In the genomic region with DNA sequence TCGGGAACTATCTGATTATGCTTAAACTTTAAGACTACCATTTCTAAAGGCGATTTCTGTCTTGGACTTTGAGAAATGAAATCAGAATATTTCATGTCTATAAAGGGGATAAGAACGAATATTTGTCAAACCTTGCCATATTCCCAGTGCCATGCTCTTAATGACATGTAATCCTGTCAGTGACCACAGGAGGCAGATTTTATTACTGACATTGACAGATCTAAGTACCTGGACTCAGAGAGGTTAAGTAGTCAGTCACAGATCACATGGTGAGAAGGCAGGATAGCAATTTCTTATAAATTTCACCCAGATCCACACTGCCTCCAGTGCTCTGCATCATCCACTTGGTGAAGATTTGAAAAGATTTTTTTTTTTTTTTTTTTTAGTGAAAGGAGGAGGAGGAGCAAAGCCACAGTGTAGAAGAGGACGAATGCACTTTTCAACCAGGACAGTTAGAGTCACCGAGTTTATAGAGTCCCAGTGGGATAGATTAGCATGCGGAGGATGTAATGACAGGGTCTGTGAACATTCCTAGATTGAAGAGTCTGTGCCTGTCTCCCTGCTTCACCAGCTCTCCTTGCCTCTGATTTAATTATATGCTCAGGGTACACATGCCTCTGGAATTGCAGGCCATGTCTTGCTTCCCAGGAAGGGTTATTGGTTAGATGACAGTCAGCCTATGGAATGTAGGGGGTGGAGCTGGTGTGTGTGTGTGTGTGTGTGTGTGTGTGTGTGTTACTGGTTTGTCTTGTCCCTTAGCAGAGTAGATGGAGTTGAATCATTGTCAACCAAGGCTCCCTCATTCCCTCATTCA, we compare ENCODE assay signal across 15 mouse cellular contexts.
DNase-seq lines count a peak whose midpoint lies in the region; ATAC-seq and TF ChIP-seq lines count a peak whose summit lies in the region.
"Had no signal": no experiment of that assay in that cellular context is flagged by ENCODE, and none has a peak within 500 bp of the region (broad histone marks: within the 10 kb centered on the region; RNA-seq: fewer than 3 reads in every experiment).

No protein-coding gene starts in this region.

- H3K27ac ChIP-seq in intestine, postnatal 0 days (ENCODE audit: low read depth, low read length) = no peak overlapping the region
- no peak overlapping the region for H3K27ac ChIP-seq in intestine, embryonic 16.5 days (ENCODE audit: low read length)
- no peak overlapping the region for H3K27ac ChIP-seq in neural tube, embryonic 12.5 days
- no peak overlapping the region for H3K27ac ChIP-seq in neural tube, embryonic 15.5 days (replicated peaks)

- no peak overlapping the region for H3K4me3 ChIP-seq in intestine, postnatal 0 days (ENCODE audit: low read depth, low read length)
- H3K4me3 ChIP-seq in intestine, embryonic 16.5 days (ENCODE audit: low read length) = no peak overlapping the region
- no peak overlapping the region for H3K4me3 ChIP-seq in neural tube, embryonic 12.5 days
- H3K4me3 ChIP-seq in neural tube, embryonic 15.5 days (replicated peaks) = no peak overlapping the region
- H3K4me3 ChIP-seq: myocyte had no signal

- H3K4me1 ChIP-seq in intestine, postnatal 0 days (replicated peaks; ENCODE audit: control insufficient read depth, insufficient read depth, low read length) = no peaks in the 10 kb centered on the region
- H3K4me1 ChIP-seq in intestine, embryonic 16.5 days (ENCODE audit: control insufficient read depth, insufficient read depth, low read length) = peaks cover 1% of the 10 kb centered on the region; the same call in 1 of the 2 replicates
- 0 out of 2 replicates have a peak, but pooled peaks cover 3% of the 10 kb centered on the region for H3K4me1 ChIP-seq in neural tube, embryonic 12.5 days
- peaks cover 10% of the 10 kb centered on the region for H3K4me1 ChIP-seq in neural tube, embryonic 15.5 days

- no peaks in the 10 kb centered on the region for H3K27me3 ChIP-seq in intestine, postnatal 0 days (replicated peaks; ENCODE audit: control insufficient read depth, insufficient read depth, low read length)
- H3K27me3 ChIP-seq in intestine, embryonic 16.5 days (replicated peaks; ENCODE audit: control insufficient read depth, insufficient read depth, low read length) = no peaks in the 10 kb centered on the region
- H3K27me3 ChIP-seq in neural tube, embryonic 12.5 days (replicated peaks) = peaks cover 24% of the 10 kb centered on the region
- H3K27me3 ChIP-seq in neural tube, embryonic 15.5 days (replicated peaks) = peaks cover 4% of the 10 kb centered on the region; the same call in 1 of the 2 replicates

- no peaks in the 10 kb centered on the region for H3K36me3 ChIP-seq in intestine, postnatal 0 days (ENCODE audit: control insufficient read depth, insufficient read depth)
- no peaks in the 10 kb centered on the region for H3K36me3 ChIP-seq in intestine, embryonic 16.5 days (ENCODE audit: control insufficient read depth, insufficient read depth, low read length)
- no peaks in the 10 kb centered on the region for H3K36me3 ChIP-seq in neural tube, embryonic 12.5 days
- H3K36me3 ChIP-seq in neural tube, embryonic 15.5 days = no peaks in the 10 kb centered on the region

- 80% methylated on average over 6 of the region's 6 CpGs for WGBS in intestine, postnatal 0 days
- 84% methylated on average over 6 of the region's 6 CpGs for WGBS in intestine, embryonic 16.5 days
- WGBS in neural tube, embryonic 12.5 days = 62% methylated on average over 6 of the region's 6 CpGs
- WGBS in neural tube, embryonic 15.5 days = 57% methylated on average over 6 of the region's 6 CpGs

- peak; percentile 30 for DNase-seq in brain, adult 2 months (ENCODE audit: low read depth, low spot score)
- DNase-seq in adrenal gland, adult 8-10 months = no peak
- DNase-seq in frontal cortex, postnatal 25 days (ENCODE audit: low spot score in 2 of 2) = no peak
- DNase-seq in spleen, postnatal 14 days (ENCODE audit: low spot score in 2 of 2) = no peak
- DNase-seq: adrenal gland, postnatal 25 days; cerebellum, postnatal 25 days; kidney, adult 11 months; lung, postnatal 4 days; right cerebral cortex, adult 18-20 months; thymus, postnatal 36 days had no signal

- TF ChIP-seq CTCF in intestine, postnatal 0 days (IDR thresholded peaks at IDR 0.05; ENCODE audit: low read depth) = peak; percentile 48

- no peak overlapping the region for H3K9ac ChIP-seq in intestine, postnatal 0 days (ENCODE audit: low read depth, low read length)
- H3K9ac ChIP-seq in intestine, embryonic 16.5 days (ENCODE audit: low read depth, low read length) = no peak overlapping the region
- H3K9ac ChIP-seq in neural tube, embryonic 12.5 days = no peak overlapping the region
- no peak overlapping the region for H3K9ac ChIP-seq in neural tube, embryonic 15.5 days (replicated peaks)

- no peak for ATAC-seq in intestine, postnatal 0 days
- ATAC-seq in intestine, embryonic 16.5 days = no peak
- 0 out of 2 replicates have a peak, but pooled peaks have one; percentile 21 for ATAC-seq in neural tube, embryonic 12.5 days (ENCODE audit: low FRiP score, low read depth)
- no peak for ATAC-seq in neural tube, embryonic 15.5 days (ENCODE audit: low FRiP score)

- H3K4me2 ChIP-seq in intestine, postnatal 0 days (replicated peaks; ENCODE audit: low read depth) = no peak overlapping the region
- no peak overlapping the region for H3K4me2 ChIP-seq in intestine, embryonic 16.5 days (ENCODE audit: low read depth, low read length)
- H3K4me2 ChIP-seq in neural tube, embryonic 12.5 days (replicated peaks) = no peak overlapping the region
- H3K4me2 ChIP-seq in neural tube, embryonic 15.5 days = no peak overlapping the region

- H3K9me3 ChIP-seq in intestine, postnatal 0 days (ENCODE audit: control insufficient read depth) = no peaks in the 10 kb centered on the region
- no peaks in the 10 kb centered on the region for H3K9me3 ChIP-seq in intestine, embryonic 16.5 days (ENCODE audit: control insufficient read depth, low read length)
- H3K9me3 ChIP-seq in neural tube, embryonic 12.5 days = no peaks in the 10 kb centered on the region
- no peaks in the 10 kb centered on the region for H3K9me3 ChIP-seq in neural tube, embryonic 15.5 days (replicated peaks)
